Mouse (Mus musculus) erythroblast, embryonic 14.5 days (primary cell): Measurements from ENCODE around the gene Neb. TPM values are rescaled to one million over a fixed set of nuclear protein-coding genes. Genes with fewer than 3 reads are reported as not detected.

Source experiments
- H3K27me3 ChIP-seq: 2 replicates; pipeline ENCODE4 v1.6.1; 2012; ENCODE audit warnings: inconsistent platforms; ENCODE audit not compliant: control insufficient read depth
- H3K36me3 ChIP-seq: 2 replicates; pipeline ENCODE4 v1.6.1; 2012; ENCODE audit warnings: mild to moderate bottlenecking, inconsistent platforms; ENCODE audit not compliant: control insufficient read depth
- H3K4me1 ChIP-seq: 2 replicates; pipeline ENCODE4 v1.6.1; 2012; ENCODE audit warnings: inconsistent platforms; ENCODE audit not compliant: control insufficient read depth
- H3K4me3 ChIP-seq: replicated peaks from 2 replicates; pipeline ENCODE3; 2012; ENCODE audit warnings: moderate library complexity, mild to moderate bottlenecking, inconsistent platforms
- H3K9me3 ChIP-seq: 2 replicates; pipeline ENCODE4 v1.6.1; 2012; ENCODE audit warnings: low read length, inconsistent platforms, mixed read lengths; ENCODE audit not compliant: control insufficient read depth
- GATA1 ChIP-seq: IDR thresholded peaks from 2 replicates; pipeline ENCODE4 v1.6.1; 2012; ENCODE audit warnings: low read length, inconsistent platforms, mixed read lengths
- TAL1 ChIP-seq: IDR thresholded peaks from 3 replicates; pipeline ENCODE4 v1.6.1; 2012; ENCODE audit warnings: low read length, inconsistent platforms, mixed read lengths
- polyA plus RNA-seq: library from polyadenylated mRNA; stranded (reverse); fragments of >175 nt; gene quantifications from 2 replicates; pipeline ENCODE4 v1.2.3, GENCODE M21; 2012

Neb gene
- polyA plus RNA-seq, 1 experiment = not detected

DNA sequence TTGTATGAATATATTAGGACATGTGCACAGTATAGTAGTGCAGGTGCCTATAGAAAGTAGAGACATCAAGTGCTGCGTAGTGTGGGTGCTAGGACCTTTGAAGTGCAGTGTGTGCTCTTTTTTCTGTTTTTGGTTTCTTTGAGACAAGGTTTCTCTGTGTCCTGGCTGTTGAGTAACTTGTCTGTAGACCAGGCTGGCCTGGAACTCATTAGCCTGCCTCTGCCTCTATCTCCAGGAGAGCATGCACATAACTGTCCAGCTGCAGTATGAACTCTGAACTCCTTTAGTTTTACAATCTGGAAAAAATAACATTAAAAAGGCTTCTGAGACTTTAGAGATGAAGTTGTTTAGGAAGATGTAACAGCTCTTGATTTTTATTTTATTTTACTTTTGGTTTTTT is 264.2 kb downstream of the Neb start:
- Histone ChIP-seq H3K27me3 (no peaks in the 10 kb centered on the region), H3K4me3 (no peak overlapping the region), H3K9me3 (no peaks in the 10 kb centered on the region), H3K4me1 (no peaks in the 10 kb centered on the region; the same call in 1 of the 2 replicates), H3K36me3 (peaks cover 97% of the 10 kb centered on the region)
- no peak for TF ChIP-seq TAL1
- TF ChIP-seq GATA1 = no peak

Other genes starting within 250 kb of the Neb start
- gene Arl5a, start 46.4 kb upstream of the Neb start, polyA plus RNA-seq = 0.29 and 0.35 TPM in 2 replicates